In genomic region chr2:4575163-4575562, GRCm38 (mm10) we compare ENCODE assay signal across 18 mouse cellular contexts.
DNase-seq lines count a peak whose midpoint lies in the region; ATAC-seq lines count a peak whose summit lies in the region.
"Had no signal": no experiment of that assay in that cellular context is flagged by ENCODE, and none has a peak within 500 bp of the region (broad histone marks: within the 10 kb centered on the region; RNA-seq: fewer than 3 reads in every experiment).

No protein-coding gene starts in this region.

- WGBS in hindbrain, embryonic 10.5 days = 43% methylated on average over 2 of the region's 2 CpGs
- 41% methylated on average over 2 of the region's 2 CpGs for WGBS in hindbrain, embryonic 11.5 days
- WGBS in lung, embryonic 16.5 days = 65% methylated on average over 2 of the region's 2 CpGs

- peaks cover 100% of the 10 kb centered on the region for H3K36me3 ChIP-seq in hindbrain, embryonic 10.5 days
- 0 out of 2 replicates have a peak, but pooled peaks cover 4% of the 10 kb centered on the region for H3K36me3 ChIP-seq in hindbrain, embryonic 11.5 days (ENCODE audit: control insufficient read depth, insufficient read depth, low read length)
- peaks cover 27% of the 10 kb centered on the region for H3K36me3 ChIP-seq in lung, embryonic 16.5 days (ENCODE audit: control insufficient read depth, insufficient read depth, low read length)

- H3K4me1 ChIP-seq in hindbrain, embryonic 10.5 days (replicated peaks) = peaks cover 25% of the 10 kb centered on the region
- 0 out of 2 replicates have a peak, but pooled peaks cover 3% of the 10 kb centered on the region for H3K4me1 ChIP-seq in hindbrain, embryonic 11.5 days (replicated peaks; ENCODE audit: control insufficient read depth, insufficient read depth, low read length)
- peaks cover 21% of the 10 kb centered on the region; the same call in 1 of the 2 replicates for H3K4me1 ChIP-seq in lung, embryonic 16.5 days (replicated peaks; ENCODE audit: control insufficient read depth, insufficient read depth, low read length)

- peak overlapping the region; percentile 29; the same call in 1 of the 2 replicates for H3K27ac ChIP-seq in hindbrain, embryonic 10.5 days
- H3K27ac ChIP-seq in hindbrain, embryonic 11.5 days (ENCODE audit: low read depth, low read length) = no peak overlapping the region
- H3K27ac ChIP-seq in lung, embryonic 16.5 days (ENCODE audit: low read length) = peak overlapping the region; percentile 50
- H3K27ac ChIP-seq: hindbrain, postnatal 0 days; layer of hippocampus, adult 2 months; limb, embryonic 13.5 days; macrophage; midbrain, embryonic 15.5 days had no signal

- H3K4me2 ChIP-seq in hindbrain, embryonic 11.5 days (replicated peaks; ENCODE audit: low read depth, low read length) = no peak overlapping the region
- H3K4me2 ChIP-seq in lung, embryonic 16.5 days (ENCODE audit: low read depth, low read length) = no peak overlapping the region
- H3K4me2 ChIP-seq: limb, embryonic 13.5 days; midbrain, embryonic 15.5 days had no signal

- no peak overlapping the region for H3K4me3 ChIP-seq in hindbrain, embryonic 10.5 days
- no peak overlapping the region for H3K4me3 ChIP-seq in hindbrain, embryonic 11.5 days (ENCODE audit: low read depth, low read length)
- H3K4me3 ChIP-seq in lung, embryonic 16.5 days (ENCODE audit: low read length) = no peak overlapping the region
- H3K4me3 ChIP-seq: layer of hippocampus, adult 2 months; limb, embryonic 13.5 days; midbrain, embryonic 15.5 days had no signal

- ATAC-seq in hindbrain, embryonic 11.5 days (ENCODE audit: low FRiP score) = no peak
- ATAC-seq in lung, embryonic 16.5 days (ENCODE audit: low read depth) = 0 out of 2 replicates have a peak, but pooled peaks have one; percentile 11
- ATAC-seq: hindbrain, postnatal 0 days; midbrain, embryonic 15.5 days had no signal

- H3K9ac ChIP-seq in hindbrain, embryonic 11.5 days (ENCODE audit: low read depth, low read length) = no peak overlapping the region
- H3K9ac ChIP-seq in lung, embryonic 16.5 days (ENCODE audit: low read length) = no peak overlapping the region
- H3K9ac ChIP-seq: limb, embryonic 13.5 days; midbrain, embryonic 15.5 days had no signal

- no peaks in the 10 kb centered on the region for H3K27me3 ChIP-seq in hindbrain, embryonic 10.5 days (ENCODE audit: insufficient read depth, poor library complexity, severe bottlenecking)
- H3K27me3 ChIP-seq in hindbrain, embryonic 11.5 days (ENCODE audit: control insufficient read depth, insufficient read depth, low read length) = no peaks in the 10 kb centered on the region
- H3K27me3 ChIP-seq in lung, embryonic 16.5 days (ENCODE audit: control insufficient read depth, insufficient read depth, low read depth, low read length) = no peaks in the 10 kb centered on the region
- H3K27me3 ChIP-seq: limb, embryonic 13.5 days; midbrain, embryonic 15.5 days had no signal

- DNase-seq in hindbrain, embryonic 10.5 days (ENCODE audit: low spot score) = no peak
- DNase-seq in hindbrain, embryonic 11.5 days (ENCODE audit: low spot score) = no peak
- DNase-seq in lung, postnatal 14 days = no peak
- DNase-seq in ZHBTc4 (ENCODE audit: low read depth, low spot score) = peak; percentile 97
- no peak for DNase-seq in adrenal gland, postnatal 14 days
- no peak for DNase-seq in c-Kit-positive CD71-positive TER-119-positive erythroid progenitor cells, embryonic 14.5 days (ENCODE audit: low spot score)
- DNase-seq: cerebellum, adult 11 months; cerebellum, postnatal 36 days; gastrocnemius, postnatal 25 days; kidney, adult 8-10 months; right cerebral cortex, postnatal 14 days; thymus, postnatal 36 days had no signal

- no peaks in the 10 kb centered on the region for H3K9me3 ChIP-seq in hindbrain, embryonic 10.5 days
- no peaks in the 10 kb centered on the region for H3K9me3 ChIP-seq in hindbrain, embryonic 11.5 days (ENCODE audit: control insufficient read depth, low read length)
- no peaks in the 10 kb centered on the region for H3K9me3 ChIP-seq in lung, embryonic 16.5 days (ENCODE audit: control insufficient read depth, low read length)
- H3K9me3 ChIP-seq: limb, embryonic 13.5 days; midbrain, embryonic 15.5 days had no signal
